In the genomic region with DNA sequence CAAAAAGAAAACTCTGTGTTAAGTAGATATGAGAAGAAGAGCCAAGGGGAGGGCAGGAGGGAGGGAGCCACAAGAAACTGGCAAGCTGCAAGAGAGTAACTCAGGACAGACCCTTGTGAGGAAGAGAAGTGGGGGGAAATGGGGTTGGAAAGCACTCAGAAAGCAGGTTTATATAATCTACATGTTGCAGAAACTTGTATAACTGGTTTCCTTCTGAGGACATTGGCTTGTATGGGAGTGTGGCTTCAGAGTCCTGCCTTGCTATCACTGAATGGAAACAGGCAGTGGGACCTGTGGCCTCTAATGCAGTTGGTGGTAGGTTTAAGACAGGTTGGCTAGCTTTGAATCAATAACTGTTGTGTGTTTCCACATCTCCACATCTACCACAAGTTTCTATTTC, we compare ENCODE assay signal across 16 mouse cellular contexts. TPM values are rescaled to one million over a fixed set of nuclear protein-coding genes. Genes with fewer than 3 reads are reported as not detected.
A peak's percentile ranks its signal among the peaks of the same experiment; 100 is the strongest.
DNase-seq lines count a peak whose midpoint lies in the region; ATAC-seq and TF ChIP-seq lines count a peak whose summit lies in the region.
"Not testable (repeated sequence)": the region's sequence is repeated elsewhere in the genome, so short reads cannot be mapped to it uniquely, and the experiment has no call there.
"Had no signal": no experiment of that assay in that cellular context is flagged by ENCODE, and none has a peak within 500 bp of the region (broad histone marks: within the 10 kb centered on the region; RNA-seq: fewer than 3 reads in every experiment).

No protein-coding gene starts in this region.

- TF ChIP-seq POLR2A in lung, adult 2 months (IDR thresholded peaks at IDR 0.05; ENCODE audit: borderline replicate concordance, extremely low read depth, low read depth, low read length): not testable (repeated sequence)

- ATAC-seq in intestine, embryonic 15.5 days: peak; percentile 84
- ATAC-seq in intestine, postnatal 0 days: peak; percentile 47; the same call in 1 of the 2 replicates
- peak; percentile 42; the same call in 1 of the 2 replicates for ATAC-seq in lung, embryonic 15.5 days (ENCODE audit: borderline replicate concordance, extremely low read depth, low FRiP score, low TSS enrichment)
- ATAC-seq in lung, postnatal 0 days: peak; percentile 75

- not testable (repeated sequence) for H3K4me3 ChIP-seq in intestine, embryonic 15.5 days (replicated peaks); intestine, postnatal 0 days (ENCODE audit: low read depth, low read length); lung, adult 2 months (replicated peaks; ENCODE audit: extremely low read depth, low read depth, low read length); lung, embryonic 15.5 days; lung, postnatal 0 days (ENCODE audit: low read depth, low read length)

- not testable (repeated sequence) for H3K4me2 ChIP-seq in intestine, embryonic 15.5 days (replicated peaks); intestine, postnatal 0 days (replicated peaks; ENCODE audit: low read depth); lung, embryonic 15.5 days; lung, postnatal 0 days (replicated peaks; ENCODE audit: low read depth, low read length)

- not testable (repeated sequence) for H3K36me3 ChIP-seq in intestine, embryonic 15.5 days; intestine, postnatal 0 days (ENCODE audit: control insufficient read depth, insufficient read depth); lung, embryonic 15.5 days; lung, postnatal 0 days (ENCODE audit: insufficient read depth, low read length)

- not testable (repeated sequence) for H3K27ac ChIP-seq in intestine, embryonic 15.5 days; intestine, postnatal 0 days (ENCODE audit: low read depth, low read length); lung, embryonic 15.5 days; lung, postnatal 0 days (ENCODE audit: low read length)

- not testable (repeated sequence) for H3K4me1 ChIP-seq in intestine, embryonic 15.5 days (replicated peaks); intestine, postnatal 0 days (replicated peaks; ENCODE audit: control insufficient read depth, insufficient read depth, low read length); lung, adult 2 months (ENCODE audit: control insufficient read depth, insufficient read depth, low read length); lung, embryonic 15.5 days; lung, postnatal 0 days (ENCODE audit: insufficient read depth, low read depth, low read length)

- H3K9ac ChIP-seq in intestine, embryonic 15.5 days; intestine, postnatal 0 days (ENCODE audit: low read depth, low read length); lung, embryonic 15.5 days; lung, postnatal 0 days (replicated peaks; ENCODE audit: low read depth): not testable (repeated sequence)

- TF ChIP-seq CTCF in intestine, postnatal 0 days (IDR thresholded peaks at IDR 0.05; ENCODE audit: low read depth); lung, adult 2 months (IDR thresholded peaks at IDR 0.05; ENCODE audit: insufficient read depth, low read length); lung, postnatal 0 days (IDR thresholded peaks at IDR 0.05): not testable (repeated sequence)

- TF ChIP-seq EP300 in lung, postnatal 0 days (IDR thresholded peaks at IDR 0.05): not testable (repeated sequence)

- not testable (repeated sequence) for H3K9me3 ChIP-seq in intestine, embryonic 15.5 days; intestine, postnatal 0 days (ENCODE audit: control insufficient read depth); lung, embryonic 15.5 days; lung, postnatal 0 days (ENCODE audit: low read length)

- DNase-seq in lung, adult 2 months: peak; percentile 10
- DNase-seq in lung, postnatal 0 days (ENCODE audit: low spot score): peak; percentile 56
- peak; percentile 9 for DNase-seq in lung, postnatal 14 days
- DNase-seq in lung, postnatal 36 days: peak; percentile 67

- H3K27me3 ChIP-seq in intestine, embryonic 15.5 days (replicated peaks); intestine, postnatal 0 days (replicated peaks; ENCODE audit: control insufficient read depth, insufficient read depth, low read length); lung, embryonic 15.5 days; lung, postnatal 0 days (replicated peaks; ENCODE audit: insufficient read depth, low read length): not testable (repeated sequence)

RNA-seq across cellular contexts. Expression of gene Bcl2a1c, which starts 1.6 kb away (rescaled TPM):
- polyA plus RNA-seq in intestine, embryonic 15.5 days (2015; fragmentation: Nextera tagmentation; extraction: Ambion mirVana): not detected in 2 replicates
- not detected in 2 replicates for polyA plus RNA-seq in intestine, postnatal 0 days (2015; fragmentation: Nextera tagmentation; extraction: Ambion mirVana)
- polyA plus RNA-seq in lung, adult 2 months (2012; rRNA removed): not detected in 2 replicates
- polyA plus RNA-seq in lung, embryonic 15.5 days (2015; fragmentation: Nextera tagmentation; extraction: Ambion mirVana): 0.39 TPM in 1 of 2 replicates, not detected in the other
- 2.3 and 3.0 TPM in 2 replicates for polyA plus RNA-seq in lung, postnatal 0 days (2015; fragmentation: Nextera tagmentation; extraction: Ambion mirVana)
- polyA plus RNA-seq: cerebellum, adult 2 months; cortical plate, adult 2 months; embryonic facial prominence, embryonic 10.5 days; embryonic facial prominence, embryonic 12.5 days; embryonic facial prominence, embryonic 14.5 days; forebrain, embryonic 11.5 days; forebrain, embryonic 13.5 days; G1E; Patski had no signal

Comparison
In these comparisons a context has a peak if more than half of its experiments do, and no peak if none do; other contexts are left out.
1. DNase-seq: peak in every context shown above with its lines; median percentile 67 in lung, postnatal 36 days; 56 in lung, postnatal 0 days; 10 in lung, adult 2 months; 9 in lung, postnatal 14 days.